Mouse (Mus musculus): ENCODE measurements at regions not wholly inside any gene's neighbourhood (a gene's known extent, or its start where the extent isn't known, plus 50 kb on each side); places are given as distances from the start of the nearest gene placed in this dataset.

DNA sequence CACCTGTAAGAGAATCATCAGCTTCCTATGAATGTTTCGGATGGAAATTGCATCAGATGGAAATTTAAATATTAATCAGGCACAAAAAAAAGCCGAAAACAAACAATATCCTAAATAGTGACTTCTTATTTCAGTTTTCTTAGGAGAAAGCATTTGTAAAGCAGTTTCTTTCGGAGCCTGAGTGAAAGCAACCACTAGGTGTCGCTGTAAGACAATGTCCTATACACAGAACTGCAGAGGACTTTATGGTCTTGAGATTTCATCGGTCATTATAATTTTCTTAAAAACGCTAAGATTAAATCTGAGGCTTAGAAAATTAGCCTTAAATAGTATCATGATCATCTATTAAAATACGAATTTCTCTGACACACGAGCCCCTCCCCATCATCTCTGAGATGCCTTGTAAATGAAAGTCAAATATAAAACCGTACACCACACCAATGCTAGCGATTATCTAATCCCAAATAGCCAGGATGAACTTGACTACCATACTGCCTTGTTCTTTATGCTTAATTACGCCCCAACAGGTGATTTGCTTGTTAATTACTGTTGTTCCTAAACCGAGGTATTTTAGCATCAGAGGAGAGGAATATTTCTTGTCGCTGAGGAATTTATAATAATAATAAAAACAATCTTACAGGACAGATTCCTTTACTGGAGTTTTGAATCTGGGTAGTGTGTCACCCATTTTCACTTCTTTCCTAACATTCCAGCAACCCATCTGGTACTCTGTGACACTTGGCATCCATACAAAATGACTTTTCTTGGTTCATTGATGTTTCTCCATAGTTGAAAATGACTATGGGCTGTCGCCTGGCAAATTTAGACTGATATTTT, 480.0 kb downstream of the Hace1 start:
- H3K27me3 ChIP-seq (replicated peaks), result no peaks in the 10 kb centered on the region
- H3K4me3 ChIP-seq (replicated peaks in 1 of 3; ENCODE audit: low read depth in 2 of 3, low read length in 2 of 3, poor library complexity in 1 of 3), result peak overlapping the region in 1 of 3 experiments; percentile 11
- H3K36me3 ChIP-seq (replicated peaks in 1 of 2; ENCODE audit: control insufficient read depth in 1 of 2, insufficient read depth in 1 of 2, low read length in 1 of 2), result no peaks in the 10 kb centered on the region
- H3K9me3 ChIP-seq (replicated peaks; ENCODE audit: low read length), result no peaks in the 10 kb centered on the region
- TF ChIP-seq SMC3 (IDR thresholded peaks at IDR 0.05; ENCODE audit: low read depth, low read length) (peak; percentile 83), ZNF384 (IDR thresholded peaks at IDR 0.05; ENCODE audit: low read depth, low read length) (no peak), ZC3H11A (IDR thresholded peaks at IDR 0.05; ENCODE audit: low read depth, low read length) (peak; percentile 45; the same call in 1 of the 2 replicates), MAZ (IDR thresholded peaks at IDR 0.05; ENCODE audit: low read depth, low read length) (no peak), KAT2A (IDR thresholded peaks at IDR 0.05; ENCODE audit: insufficient replicate concordance, low read length) (no peak), MAX (IDR thresholded peaks at IDR 0.05; ENCODE audit: low read length) (no peak), UBTF (IDR thresholded peaks at IDR 0.05; ENCODE audit: low read depth, low read length) (no peak), RCOR1 (conservative IDR thresholded peaks at IDR 0.05; ENCODE audit: low read depth, low read length) (no peak), HCFC1 (IDR thresholded peaks at IDR 0.05; ENCODE audit: low read depth, low read length) (no peak), IRF4 (IDR thresholded peaks at IDR 0.05; ENCODE audit: low read depth, low read length) (no peak), CTCF (conservative IDR thresholded peaks at IDR 0.05 in 1 of 2, IDR thresholded peaks at IDR 0.05 in 1 of 2; ENCODE audit: low read depth in 2 of 2, low read length in 2 of 2) (peak; percentile 73 to 88; a peak in 3 of 4 replicates), RAD21 (IDR thresholded peaks at IDR 0.05; ENCODE audit: low read depth, low read length) (peak; percentile 96), POLR2A (IDR thresholded peaks at IDR 0.05; ENCODE audit: low read depth, low read length) (no peak), ELF1 (IDR thresholded peaks at IDR 0.05; ENCODE audit: low read depth, low read length) (no peak), TBP (conservative IDR thresholded peaks at IDR 0.05; ENCODE audit: low read depth, low read length) (0 out of 2 replicates have a peak, but pooled peaks have one; percentile 15), JUN (IDR thresholded peaks at IDR 0.05; ENCODE audit: insufficient read depth, low read depth, low read length) (no peak), MEF2A (IDR thresholded peaks at IDR 0.05; ENCODE audit: borderline replicate concordance, low read depth, low read length) (no peak), MAFK (IDR thresholded peaks at IDR 0.05; ENCODE audit: insufficient replicate concordance, low read length) (no peak), E2F4 (IDR thresholded peaks at IDR 0.05; ENCODE audit: insufficient replicate concordance, low read depth, low read length) (no peak)
- H3K4me1 ChIP-seq (ENCODE audit: control insufficient read depth in 1 of 2, insufficient read depth in 2 of 2), result peaks cover 6 to 24% of the 10 kb centered on the region in 2 experiments; a peak in 3 of 4 replicates
- H3K9ac ChIP-seq (ENCODE audit: insufficient read depth, low read depth), result no peak overlapping the region
- dilution Hi-C loops (cut with MboI; ENCODE audit: extremely low pct_ligation_motif_present, extremely low pct_unique_long_range_greater_than_20kb, low sequenced_read_pairs), result no loop called here
- H3K4me2 ChIP-seq (ENCODE audit: insufficient read depth, low read depth, poor library complexity, severe bottlenecking), result peak overlapping the region; percentile 62; the same call in 1 of the 2 replicates
- in situ Hi-C loops (cut with MboI; ENCODE audit: low pct_ligation_motif_present, low pct_unique_long_range_greater_than_20kb, low sequenced_read_pairs), result loop anchor here (25.0 kb wide), 1 partner anchor 180 kb away; no protein-coding TSS in a partner anchor
- no peak overlapping the region for H3K27ac ChIP-seq (ENCODE audit: insufficient read depth, low read depth)
- no peaks in the 10 kb centered on the region for H3K79me2 ChIP-seq (replicated peaks; ENCODE audit: control insufficient read depth, extremely low read depth, insufficient read depth, poor library complexity, severe bottlenecking)
- peak; percentile 79 for DNase-seq (ENCODE audit: extremely low read depth)

DNA sequence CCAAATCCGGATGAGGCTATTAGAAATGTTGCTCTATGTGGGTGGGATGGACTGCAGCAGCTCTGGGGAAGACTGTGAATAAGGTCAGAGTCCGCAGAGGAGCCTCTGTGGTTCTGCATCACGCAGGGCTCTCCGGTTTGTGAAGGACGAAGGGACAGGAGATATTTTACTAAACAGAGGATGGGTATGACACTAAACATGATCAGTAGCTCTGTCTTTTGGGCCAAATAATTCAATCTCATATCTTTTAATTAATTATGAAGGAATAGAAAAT, 480.5 kb downstream of the Hace1 start:
- Histone ChIP-seq H3K27ac (ENCODE audit: insufficient read depth, low read depth) (no peak overlapping the region), H3K4me2 (ENCODE audit: insufficient read depth, low read depth, poor library complexity, severe bottlenecking) (no peak overlapping the region), H3K9me3 (replicated peaks; ENCODE audit: low read length) (no peaks in the 10 kb centered on the region), H3K79me2 (replicated peaks; ENCODE audit: control insufficient read depth, extremely low read depth, insufficient read depth, poor library complexity, severe bottlenecking) (no peaks in the 10 kb centered on the region), H3K4me3 (replicated peaks in 1 of 3; ENCODE audit: low read depth in 2 of 3, low read length in 2 of 3, poor library complexity in 1 of 3) (no peak overlapping the region), H3K9ac (ENCODE audit: insufficient read depth, low read depth) (no peak overlapping the region), H3K4me1 (ENCODE audit: control insufficient read depth in 1 of 2, insufficient read depth in 2 of 2) (peaks cover 9 to 23% of the 10 kb centered on the region in 2 experiments; a peak in 3 of 4 replicates), H3K36me3 (replicated peaks in 1 of 2; ENCODE audit: control insufficient read depth in 1 of 2, insufficient read depth in 1 of 2, low read length in 1 of 2) (no peaks in the 10 kb centered on the region), H3K27me3 (replicated peaks) (no peaks in the 10 kb centered on the region)
- no peak for TF ChIP-seq MAZ (IDR thresholded peaks at IDR 0.05; ENCODE audit: low read depth, low read length)
- TF ChIP-seq TBP (conservative IDR thresholded peaks at IDR 0.05; ENCODE audit: low read depth, low read length), result no peak
- TF ChIP-seq JUND (conservative IDR thresholded peaks at IDR 0.05; ENCODE audit: low read depth, low read length), result no peak
- TF ChIP-seq USF2 (conservative IDR thresholded peaks at IDR 0.05; ENCODE audit: low read depth, low read length), result no peak
- TF ChIP-seq JUN (IDR thresholded peaks at IDR 0.05; ENCODE audit: insufficient read depth, low read depth, low read length), result no peak
- TF ChIP-seq USF1 (IDR thresholded peaks at IDR 0.05; ENCODE audit: low read depth, low read length), result no peak
- TF ChIP-seq GABPA (IDR thresholded peaks at IDR 0.05; ENCODE audit: insufficient replicate concordance, low read depth, low read length), result no peak
- TF ChIP-seq SIN3A (IDR thresholded peaks at IDR 0.05; ENCODE audit: low read length), result no peak
- TF ChIP-seq KAT2A (IDR thresholded peaks at IDR 0.05; ENCODE audit: insufficient replicate concordance, low read length), result no peak
- TF ChIP-seq MAFK (IDR thresholded peaks at IDR 0.05; ENCODE audit: insufficient replicate concordance, low read length), result no peak
- TF ChIP-seq ETS1 (conservative IDR thresholded peaks at IDR 0.05; ENCODE audit: low read depth, low read length), result no peak
- no peak for DNase-seq (ENCODE audit: extremely low read depth)
- dilution Hi-C loops (cut with MboI; ENCODE audit: extremely low pct_ligation_motif_present, extremely low pct_unique_long_range_greater_than_20kb, low sequenced_read_pairs) (no loop called here), in situ Hi-C loops (cut with MboI; ENCODE audit: low pct_ligation_motif_present, low pct_unique_long_range_greater_than_20kb, low sequenced_read_pairs) (loop anchor here (25.0 kb wide), 1 partner anchor 179 kb away; no protein-coding TSS in a partner anchor)
